9 mouse cellular contexts compared by ENCODE assay signal in genomic region chr11:54254114-54254513, GRCm38 (mm10). TPM values are rescaled to one million over a fixed set of nuclear protein-coding genes. Genes with fewer than 3 reads are reported as not detected.
A peak's percentile ranks its signal among the peaks of the same experiment; 100 is the strongest.
DNase-seq lines count a peak whose midpoint lies in the region; TF ChIP-seq lines count a peak whose summit lies in the region.
"Had no signal": no experiment of that assay in that cellular context is flagged by ENCODE, and none has a peak within 500 bp of the region (broad histone marks: within the 10 kb centered on the region; RNA-seq: fewer than 3 reads in every experiment).

No protein-coding gene starts in this region.

- no peak for DNase-seq in gastrocnemius, adult 2 months
- DNase-seq in gastrocnemius, postnatal 25 days = no peak
- DNase-seq in spleen, postnatal 36 days (ENCODE audit: low spot score in 2 of 2) = peak; percentile 10 to 20
- DNase-seq in spleen, postnatal 14 days (ENCODE audit: low spot score in 2 of 2) = no peak
- DNase-seq in heart, postnatal 14 days = peak; percentile 27 to 32
- DNase-seq in thymus, postnatal 36 days = peak; percentile 18 to 30
- DNase-seq in layer of hippocampus, postnatal 25 days (ENCODE audit: extremely low spot score in 1 of 2, low spot score in 1 of 2) = no peak
- no peak for DNase-seq in gastrocnemius, postnatal 4 days (ENCODE audit: low spot score in 2 of 2)

- H3K27ac ChIP-seq in gastrocnemius, adult 2 months = no peak overlapping the region
- H3K27ac ChIP-seq: lung, embryonic 15.5 days had no signal

- TF ChIP-seq CTCF in gastrocnemius, adult 2 months (IDR thresholded peaks at IDR 0.05) = peak; percentile 59

- no peak overlapping the region for H3K4me3 ChIP-seq in gastrocnemius, adult 2 months
- H3K4me3 ChIP-seq: lung, embryonic 15.5 days had no signal

- intact Hi-C loops in gastrocnemius, adult 2 months (cut with DNase I) = loop anchor here (2.0 kb wide), 1 partner anchor 161 kb away; no protein-coding TSS in a partner anchor
- intact Hi-C loops in heart, postnatal 14 days (cut with DNase I) = loop anchor here (1.0 to 10.0 kb wide), 2 partner anchors 109 to 519 kb away; no protein-coding TSS in a partner anchor

RNA-seq across cellular contexts. Expression of gene Csf2, which starts 4.6 kb away (rescaled TPM):
- total RNA-seq in gastrocnemius, adult 2 months (2021) = not detected
- total RNA-seq in gastrocnemius, postnatal 25 days (2021) = not detected
- not detected for total RNA-seq in heart, postnatal 14 days (2021)
- total RNA-seq in layer of hippocampus, postnatal 25 days (2021) = not detected
- not detected for total RNA-seq in gastrocnemius, postnatal 4 days (2021)

RNA-seq across cellular contexts. Expression of gene Il3, which starts 13.0 kb away (rescaled TPM):
- total RNA-seq in gastrocnemius, adult 2 months (2021) = not detected
- total RNA-seq in gastrocnemius, postnatal 25 days (2021) = not detected
- not detected for total RNA-seq in heart, postnatal 14 days (2021)
- total RNA-seq in layer of hippocampus, postnatal 25 days (2021) = not detected
- total RNA-seq in gastrocnemius, postnatal 4 days (2021) = not detected

RNA-seq across cellular contexts. Expression of gene Acsl6, which starts 49.5 kb away (rescaled TPM):
- total RNA-seq in gastrocnemius, adult 2 months (2021) = 10 to 100 TPM; 21.9 to 23.1 TPM
- total RNA-seq in gastrocnemius, postnatal 25 days (2021) = 10 to 100 TPM; 20.1 to 23.5 TPM
- 1 to 10 TPM; 1.2 to 1.5 TPM for total RNA-seq in heart, postnatal 14 days (2021)
- 100 to 1,000 TPM; 183 to 192 TPM for total RNA-seq in layer of hippocampus, postnatal 25 days (2021)
- total RNA-seq in gastrocnemius, postnatal 4 days (2021) = 10 to 100 TPM in 1 of 2 experiments, 1 to 10 TPM in 1; 7.3 to 10.2 TPM

Comparison
In these comparisons a context has a peak if more than half of its experiments do, and no peak if none do; other contexts are left out.
1. DNase-seq: peak in spleen, postnatal 36 days (2 of 2), heart, postnatal 14 days (2 of 2) and thymus, postnatal 36 days (2 of 2); none in gastrocnemius, adult 2 months (single experiment), gastrocnemius, postnatal 25 days (single experiment), spleen, postnatal 14 days (0 of 2), layer of hippocampus, postnatal 25 days (0 of 2) and gastrocnemius, postnatal 4 days (0 of 2).
2. RNA of gene Acsl6, which starts 49.5 kb away (total RNA-seq): 183 to 192 TPM in layer of hippocampus, postnatal 25 days; 20.1 to 23.5 TPM in gastrocnemius, postnatal 25 days, 21.9 to 23.1 TPM in gastrocnemius, adult 2 months, 7.3 to 10.2 TPM in gastrocnemius, postnatal 4 days and 1.2 to 1.5 TPM in heart, postnatal 14 days; every median in the first group is over 4 times any median in the second.